Mouse (Mus musculus) forelimb bud, embryonic 11.5 days (tissue): Measurements from ENCODE around the gene Rgp1.
"Not testable (repeated sequence)": the region's sequence is repeated elsewhere in the genome, so short reads cannot be mapped to it uniquely, and the experiment has no call there.

Experiments used
- DNase-seq: peaks from one replicate; pipeline ENCODE4 v3.0.0-alpha.2; 2012; ENCODE audit warnings: low read depth, low spot score

Rgp1 gene

DNA sequence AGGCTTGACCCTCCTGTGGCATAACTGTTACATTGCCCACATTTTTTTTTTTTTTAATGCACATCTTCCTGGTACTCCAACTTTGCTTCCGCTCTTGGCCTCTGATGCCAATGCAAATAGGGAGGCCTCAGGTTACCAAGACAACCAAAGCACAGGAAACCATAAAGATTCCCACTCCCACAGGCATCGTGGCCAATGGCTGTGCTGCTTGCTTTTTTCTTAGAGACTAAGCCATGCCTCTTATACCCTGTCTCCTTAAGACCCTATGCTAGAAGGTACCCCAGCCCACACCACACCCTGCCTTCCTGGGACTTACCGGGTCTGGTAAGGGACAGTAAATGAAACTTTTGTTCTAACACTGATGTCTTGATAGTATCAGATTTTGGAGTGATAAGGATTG is 14.9 kb downstream of the Rgp1 start:
- no peak for DNase-seq

DNA sequence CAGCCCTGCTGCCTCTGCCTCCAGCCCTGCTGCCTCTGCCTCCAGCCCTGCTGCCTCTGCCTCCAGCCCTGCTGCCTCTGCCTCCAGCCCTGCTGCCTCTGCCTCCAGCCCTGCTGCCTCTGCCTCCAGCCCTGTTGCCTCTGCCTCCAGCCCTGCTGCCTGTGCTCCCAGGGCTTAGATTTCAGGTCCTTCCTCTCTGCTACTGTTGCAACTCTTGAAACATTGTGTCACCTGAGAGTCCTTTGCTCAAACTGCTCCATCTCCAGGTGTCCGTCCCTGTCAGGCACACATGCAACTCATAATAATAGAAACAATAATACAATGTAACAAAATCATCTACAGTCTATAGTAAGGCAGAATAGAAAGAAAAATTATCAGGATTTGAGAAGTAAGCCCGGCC is 18.1 kb downstream of the Rgp1 start:
- not testable (repeated sequence) for DNase-seq

DNA sequence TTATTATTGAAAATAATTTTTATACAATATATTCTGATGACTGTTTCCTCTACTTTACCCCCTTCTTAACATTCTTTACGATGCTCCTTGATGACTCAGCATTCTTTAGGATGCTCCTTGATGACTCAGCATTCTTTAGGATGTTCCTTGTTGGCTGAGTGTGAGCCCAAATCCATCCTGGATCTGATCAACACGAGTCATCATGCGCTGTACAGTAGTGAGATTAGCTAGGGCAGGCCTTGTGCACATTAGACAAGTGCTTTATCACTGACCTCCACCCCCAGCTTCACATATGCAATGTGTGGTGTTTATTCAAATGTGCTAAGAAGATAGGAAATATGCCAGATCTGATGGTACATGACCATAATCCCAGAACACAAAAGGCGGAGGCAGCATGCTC is 19.7 kb downstream of the Rgp1 start:
- DNase-seq: no peak

DNA sequence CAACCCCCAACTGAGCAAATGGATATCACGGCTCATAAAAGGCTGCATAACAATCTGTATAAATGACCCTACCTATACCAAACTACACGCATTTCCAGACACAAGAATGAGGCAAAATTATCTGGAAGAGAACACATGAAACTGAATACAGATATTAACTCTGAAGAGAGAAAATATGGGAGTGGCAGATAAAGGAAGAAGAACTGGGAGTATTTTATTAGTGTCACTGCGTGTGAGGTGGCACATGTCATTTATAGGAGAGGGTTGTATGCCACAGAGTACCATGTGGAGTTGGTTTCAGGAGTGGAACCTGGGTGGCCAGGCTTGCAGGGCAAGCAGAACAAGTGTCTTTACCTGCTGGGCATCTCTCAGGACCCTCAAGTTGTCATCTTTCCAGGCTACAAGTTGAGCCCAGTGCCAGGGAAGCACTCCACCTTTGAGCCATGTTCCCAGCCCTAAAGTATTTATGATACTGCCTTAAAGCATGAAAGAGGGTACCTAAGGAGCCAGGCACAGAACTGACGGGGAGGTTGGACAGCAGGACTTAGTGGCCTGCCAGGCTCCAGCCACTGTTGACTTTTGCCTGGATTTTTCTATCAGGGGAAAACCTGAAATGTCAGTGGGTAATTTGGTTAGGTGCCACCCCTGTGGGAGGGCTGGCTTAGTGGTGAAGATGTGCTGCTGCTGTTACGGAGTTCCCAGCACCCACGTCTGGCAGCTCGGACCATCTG is 20.3 kb downstream of the Rgp1 start:
- no peak for DNase-seq

DNA sequence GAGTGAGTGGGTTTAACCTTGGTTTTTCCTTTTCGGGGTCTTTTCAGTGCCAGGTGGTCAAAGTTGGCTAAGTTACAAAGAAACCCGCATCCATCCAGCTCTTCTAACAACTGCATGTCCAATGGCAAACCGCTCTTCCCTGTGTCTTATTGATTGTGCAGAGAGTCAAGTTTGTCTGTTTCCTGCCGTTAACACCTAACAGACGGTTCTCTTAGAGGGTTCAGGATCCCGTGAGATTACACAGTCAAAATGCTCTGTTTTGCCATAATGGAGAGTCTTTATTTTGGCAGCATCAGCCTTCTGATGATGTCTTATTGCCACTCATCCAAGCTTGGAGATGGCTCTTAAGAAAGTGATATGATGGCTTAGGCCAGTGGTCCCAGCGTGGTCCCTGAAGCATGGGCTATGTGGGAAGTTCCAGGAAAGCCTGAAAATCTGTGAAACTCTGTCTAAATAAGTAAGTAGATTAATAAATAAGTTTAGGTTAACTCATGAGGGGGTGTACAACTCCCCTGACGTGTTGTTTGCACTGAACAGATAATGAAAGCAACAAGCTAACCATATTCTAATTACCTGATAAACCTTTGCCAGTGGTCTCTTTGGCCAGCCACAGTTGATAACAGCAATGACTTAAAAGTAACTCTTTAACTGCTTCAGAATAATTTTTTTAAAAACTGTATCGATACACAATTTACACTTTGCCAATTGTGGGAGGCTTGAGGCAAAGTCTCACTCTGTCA is 21.9 kb downstream of the Rgp1 start:
- DNase-seq: no peak

DNA sequence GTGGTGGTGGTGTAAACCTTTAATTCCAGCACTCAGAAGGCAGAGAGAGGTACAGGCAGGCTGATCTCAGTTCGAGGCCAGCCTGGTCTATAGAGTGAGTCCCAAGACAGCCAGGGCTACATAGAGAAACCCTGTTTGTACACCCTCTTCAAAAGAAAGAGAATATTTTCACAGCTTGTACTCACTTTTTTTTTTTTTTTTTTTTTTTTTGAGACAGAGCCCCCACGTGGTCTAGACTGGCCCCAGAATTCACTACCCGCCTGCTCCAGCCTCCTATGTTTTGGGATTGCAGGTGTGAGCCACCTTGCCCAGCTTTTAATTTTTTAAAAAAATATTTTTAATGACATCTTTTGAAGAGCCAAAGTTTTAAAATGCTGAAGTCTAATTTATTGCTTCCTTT is 25.6 kb downstream of the Rgp1 start:
- DNase-seq: no peak

DNA sequence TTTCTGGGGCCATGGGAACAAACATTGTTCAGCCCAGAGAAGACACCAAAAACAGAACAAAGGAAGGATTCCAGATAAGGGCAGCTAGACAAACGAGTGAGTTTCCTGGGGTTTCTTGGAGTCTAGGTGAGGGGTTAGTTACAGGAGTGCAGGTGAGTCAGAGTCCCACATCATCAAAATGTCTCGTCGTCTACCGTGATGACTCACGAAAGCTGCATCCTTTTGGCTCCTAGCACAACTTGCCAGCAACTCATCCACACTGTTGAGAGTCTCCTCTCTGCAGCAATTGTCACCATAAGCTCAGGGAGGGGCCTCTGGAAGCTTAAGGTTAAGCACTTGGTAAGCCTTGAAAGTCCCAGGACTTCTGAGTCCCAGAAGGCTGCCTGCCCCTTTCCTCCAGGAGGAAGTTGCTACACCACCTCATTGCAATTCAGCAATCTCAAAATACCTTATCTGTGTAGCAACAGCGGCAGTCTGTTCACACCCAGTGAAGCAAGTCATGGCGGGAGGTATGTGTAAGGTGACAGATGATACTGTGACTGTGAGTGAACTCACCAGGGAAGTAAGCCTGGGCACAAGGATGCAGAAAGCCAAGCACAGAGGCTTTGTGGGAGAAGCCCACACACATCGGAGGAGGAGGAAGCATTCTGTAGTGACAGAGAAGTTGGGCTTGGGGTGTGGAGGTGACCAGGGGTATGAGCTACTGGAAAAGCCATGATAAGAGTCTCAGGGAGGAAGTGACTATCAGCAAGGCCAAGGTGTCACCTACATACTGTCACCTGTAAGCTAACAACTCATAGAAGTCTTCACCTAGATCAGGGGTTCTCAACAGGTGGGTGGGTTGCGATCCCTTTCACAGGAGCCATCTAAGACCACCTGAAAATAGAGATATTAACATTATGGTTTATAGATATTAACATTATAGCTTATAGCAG is 26.5 kb downstream of the Rgp1 start:
- DNase-seq: no peak

DNA sequence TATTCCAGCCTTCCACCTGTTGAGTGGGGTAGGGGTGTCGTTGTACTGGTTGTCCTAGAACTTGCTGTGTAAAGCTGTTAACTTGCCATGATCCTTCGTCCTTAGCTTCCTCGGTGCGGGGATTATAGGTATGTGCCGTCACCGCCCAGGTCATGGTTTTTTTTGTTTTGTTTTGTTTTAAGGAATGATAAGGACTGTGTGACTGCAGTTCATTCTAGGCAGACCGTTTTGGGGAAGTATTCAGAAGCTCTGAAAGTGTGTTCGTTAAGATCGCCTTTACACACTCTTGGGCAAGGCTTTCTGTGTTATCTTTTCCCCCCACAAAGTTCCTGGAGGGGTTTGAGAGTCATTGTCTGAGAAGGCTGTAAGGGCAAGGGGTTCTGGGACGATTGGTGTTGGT is 34.0 kb downstream of the Rgp1 start:
- no peak for DNase-seq

DNA sequence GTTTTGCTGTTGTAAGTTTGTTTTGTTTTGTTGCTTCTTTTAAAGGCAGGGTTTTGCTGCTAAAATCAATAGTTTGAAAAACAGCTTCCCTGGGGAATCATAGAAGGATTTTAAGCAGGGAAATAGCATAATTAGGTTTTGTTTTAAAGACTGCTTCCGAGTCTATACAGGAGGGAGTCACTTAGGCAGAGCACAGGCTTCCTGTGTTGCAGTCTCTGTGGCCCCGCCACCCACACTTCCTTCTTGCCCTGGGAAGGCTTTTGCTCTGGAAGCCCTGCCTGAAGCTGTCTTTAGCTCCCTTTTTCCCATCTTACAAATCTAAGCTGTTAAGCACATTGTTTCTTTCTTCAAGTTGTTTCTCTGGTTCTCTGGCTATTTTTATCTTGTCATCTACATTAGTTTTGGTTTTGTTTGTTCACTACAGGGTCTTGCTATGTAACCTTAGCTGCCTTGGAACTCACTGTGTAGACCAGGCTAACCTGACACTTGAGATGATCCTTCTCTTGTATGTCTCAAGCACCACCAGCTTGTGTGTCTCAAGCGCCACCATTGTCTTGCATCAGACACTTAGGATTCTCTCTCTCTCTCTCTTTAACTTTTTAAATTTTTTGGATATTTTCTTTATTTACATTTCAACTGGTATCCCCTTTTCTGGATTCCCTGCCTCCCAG is 34.7 kb downstream of the Rgp1 start:
- DNase-seq: no peak

DNA sequence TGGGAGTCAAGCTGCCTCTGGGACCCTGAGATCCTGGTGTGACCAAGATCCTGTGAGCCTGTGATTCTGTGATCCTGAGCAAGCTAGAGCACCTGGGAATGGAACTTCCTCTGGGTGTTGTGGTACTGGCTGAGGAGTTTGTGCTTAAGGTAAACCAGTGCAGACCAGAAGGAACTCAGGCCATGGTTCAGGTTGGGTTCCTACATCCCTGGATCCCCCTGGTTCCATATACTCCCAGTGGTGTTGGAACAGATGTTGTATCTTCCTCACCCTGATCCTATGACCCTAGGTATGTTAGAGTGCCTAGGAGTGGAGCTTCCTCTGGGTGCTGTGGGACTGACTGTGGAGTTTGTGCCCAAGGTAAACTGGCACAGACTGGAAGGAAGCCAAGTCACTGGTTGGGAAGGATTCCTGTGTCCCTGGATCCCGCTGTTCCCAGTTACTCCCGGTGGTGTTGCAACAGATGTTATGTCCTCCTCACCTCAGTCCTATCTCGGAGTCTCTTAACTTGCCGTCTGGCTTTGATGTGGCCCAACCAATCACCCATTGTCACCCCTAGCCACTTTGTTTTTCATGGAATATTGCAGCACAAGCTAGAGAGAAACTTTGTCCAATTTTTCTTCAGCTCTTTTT is 41.7 kb downstream of the Rgp1 start:
- DNase-seq: no peak

DNA sequence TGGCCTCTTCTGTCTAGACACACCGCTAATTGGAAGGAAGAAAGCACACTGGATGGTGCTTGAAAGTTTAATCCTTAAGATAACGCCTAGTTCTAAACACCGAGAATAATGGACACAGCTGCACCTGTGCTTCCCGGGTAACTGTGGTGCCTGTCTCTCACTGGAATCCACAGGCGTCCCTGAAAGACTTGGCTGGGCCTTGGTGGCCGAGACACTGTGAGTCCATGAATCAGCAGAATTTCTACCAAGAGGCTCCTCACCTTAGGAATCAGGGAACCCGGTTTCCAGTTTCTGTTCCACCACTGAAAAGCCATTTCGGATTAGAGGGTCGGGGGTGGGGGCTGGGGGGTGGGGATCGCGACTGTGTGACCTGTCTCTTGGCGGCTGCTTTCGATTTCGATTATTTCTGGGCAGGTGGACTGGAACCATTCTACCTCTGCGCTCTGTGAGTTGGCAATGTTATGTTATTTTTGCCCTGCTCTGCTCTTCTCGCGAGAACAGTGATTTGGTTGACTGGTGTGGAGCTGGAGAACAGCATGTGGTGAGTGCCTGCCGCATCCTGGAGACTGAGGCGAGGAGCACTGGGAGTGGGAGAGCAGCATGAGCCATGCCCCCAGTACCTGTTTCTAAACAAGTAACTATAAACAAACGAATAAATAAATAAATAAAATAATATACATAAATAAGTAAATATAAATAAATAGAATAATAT is 50.7 kb downstream of the Rgp1 start:
- DNase-seq: no peak

DNA sequence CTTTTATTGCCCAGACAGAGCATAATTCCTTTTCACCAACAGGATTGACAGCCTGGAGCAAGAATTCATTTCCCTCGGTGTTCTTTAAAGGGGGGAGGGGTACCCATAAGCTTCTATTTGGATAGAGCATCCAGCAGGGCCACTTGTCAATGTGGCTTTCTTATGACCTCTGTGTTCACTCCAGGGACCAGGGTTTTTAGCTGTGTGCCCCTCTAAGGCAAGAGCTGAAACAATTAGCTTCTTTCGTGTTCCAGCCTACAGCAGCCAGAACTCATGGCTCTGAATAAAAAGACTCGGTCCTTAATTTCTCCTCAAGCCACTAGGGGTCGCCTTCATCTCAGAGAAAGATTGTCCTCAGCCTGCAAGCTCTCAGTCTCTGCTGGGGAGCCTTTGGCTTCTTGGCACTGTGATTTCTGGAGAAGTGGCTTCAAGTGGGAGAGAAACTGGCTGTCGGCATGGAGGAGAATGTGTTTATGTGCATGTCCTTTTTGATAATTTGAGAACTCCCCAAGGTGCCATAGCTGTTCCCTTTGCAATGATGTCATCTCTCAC is 51.6 kb downstream of the Rgp1 start:
- peak; percentile 88 for DNase-seq

DNA sequence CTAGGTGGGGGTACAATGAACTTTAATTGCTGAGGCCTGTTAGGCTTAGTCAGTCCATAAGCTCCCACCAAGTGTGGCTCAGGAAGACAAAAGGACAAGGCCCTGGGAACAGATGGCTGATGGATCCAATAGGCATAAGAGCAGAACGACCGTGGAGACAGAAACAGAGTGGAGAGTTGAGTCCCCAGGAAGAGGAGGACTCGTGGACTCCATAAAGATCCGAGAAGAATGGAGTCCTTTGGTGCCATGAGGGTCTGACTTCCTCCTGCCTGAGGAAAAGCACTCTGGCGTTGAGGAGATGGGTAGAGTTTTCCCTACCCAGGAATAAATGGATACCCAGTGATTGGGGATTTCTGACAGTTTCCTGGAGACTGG is 52.1 kb downstream of the Rgp1 start:
- DNase-seq: peak; percentile 10

DNA sequence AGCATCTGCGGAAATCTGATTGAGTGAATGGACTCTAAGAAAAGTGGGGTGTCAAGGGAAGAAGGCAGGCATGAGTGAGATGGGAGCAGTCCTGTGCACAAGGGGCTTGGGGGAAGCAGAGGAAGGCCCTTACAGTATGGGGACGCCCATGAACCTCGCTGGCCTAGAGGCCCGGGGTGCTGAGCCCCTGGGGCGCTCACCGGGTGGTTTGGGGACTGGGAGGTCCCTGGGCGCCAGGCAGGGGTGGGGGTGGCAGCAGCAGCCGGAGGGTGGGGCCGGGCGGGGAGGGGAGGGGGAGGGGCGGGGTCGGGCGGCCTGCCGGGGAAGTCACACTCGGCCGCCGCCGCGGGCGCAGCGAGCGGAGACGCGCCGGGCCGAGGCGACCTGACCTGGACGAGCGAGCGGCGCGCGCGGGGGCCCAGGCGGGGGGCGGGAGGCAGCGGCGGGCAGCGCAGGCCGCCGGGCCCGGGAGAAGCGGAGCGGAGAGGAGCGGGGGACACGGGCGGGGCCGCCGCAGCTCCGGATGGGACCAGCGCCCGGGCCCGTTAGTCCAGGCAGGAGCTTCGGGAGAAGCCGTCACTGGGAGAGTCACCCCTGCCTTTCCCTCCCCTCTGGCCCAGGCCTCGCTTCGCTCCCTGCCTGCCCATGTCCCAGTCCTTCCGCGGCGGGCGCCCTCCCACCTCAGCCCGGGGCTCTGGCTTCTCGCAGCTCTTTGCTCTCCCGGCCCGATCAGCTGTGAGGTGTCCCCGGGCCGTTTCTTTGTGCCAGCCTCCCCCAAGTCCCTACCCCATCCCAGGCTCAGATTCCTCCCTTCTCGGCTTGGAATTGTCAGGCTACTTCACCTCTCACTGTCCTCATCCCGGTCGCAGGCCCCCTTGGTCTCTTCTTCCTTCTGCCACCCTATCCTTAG is 52.8 kb downstream of the Rgp1 start, which contains the start of gene Npr2:
Gene Npr2, plus strand, starts transcription at position 890 of the 910 bp plus-strand sequence.
- peak; percentile 13 for DNase-seq

DNA sequence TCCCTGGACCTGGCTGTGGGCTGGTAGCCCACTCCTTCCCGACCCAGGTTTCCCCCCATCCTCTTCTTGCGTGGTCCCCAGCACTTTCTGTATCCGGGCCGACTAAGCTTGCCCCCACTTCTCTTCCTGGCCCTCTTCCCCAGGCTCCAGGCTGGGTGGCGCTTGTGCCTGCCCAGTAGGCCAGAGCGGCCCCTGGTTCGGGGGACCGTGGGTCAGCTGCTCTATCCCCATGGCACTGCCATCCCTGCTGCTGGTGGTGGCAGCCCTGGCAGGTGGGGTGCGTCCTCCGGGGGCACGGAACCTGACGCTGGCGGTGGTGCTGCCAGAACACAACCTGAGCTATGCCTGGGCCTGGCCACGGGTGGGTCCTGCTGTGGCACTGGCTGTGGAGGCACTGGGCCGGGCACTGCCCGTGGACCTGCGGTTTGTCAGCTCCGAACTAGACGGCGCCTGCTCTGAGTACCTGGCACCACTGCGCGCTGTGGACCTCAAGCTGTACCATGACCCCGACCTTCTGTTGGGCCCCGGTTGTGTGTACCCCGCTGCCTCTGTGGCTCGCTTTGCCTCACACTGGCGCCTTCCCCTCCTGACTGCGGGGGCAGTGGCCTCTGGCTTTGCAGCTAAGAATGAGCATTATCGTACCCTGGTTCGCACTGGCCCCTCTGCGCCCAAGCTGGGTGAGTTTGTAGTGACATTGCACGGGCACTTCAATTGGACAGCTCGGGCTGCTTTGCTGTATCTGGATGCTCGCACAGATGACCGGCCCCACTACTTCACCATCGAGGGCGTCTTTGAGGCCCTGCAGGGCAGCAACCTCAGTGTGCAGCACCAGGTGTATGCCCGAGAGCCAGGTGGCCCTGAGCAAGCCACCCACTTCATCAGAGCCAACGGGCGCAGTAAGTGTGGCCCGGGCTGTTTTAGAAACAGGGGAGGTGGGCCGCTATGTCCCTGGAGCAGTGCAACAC is 53.7 kb downstream of the Rgp1 start:
- no peak for DNase-seq

DNA sequence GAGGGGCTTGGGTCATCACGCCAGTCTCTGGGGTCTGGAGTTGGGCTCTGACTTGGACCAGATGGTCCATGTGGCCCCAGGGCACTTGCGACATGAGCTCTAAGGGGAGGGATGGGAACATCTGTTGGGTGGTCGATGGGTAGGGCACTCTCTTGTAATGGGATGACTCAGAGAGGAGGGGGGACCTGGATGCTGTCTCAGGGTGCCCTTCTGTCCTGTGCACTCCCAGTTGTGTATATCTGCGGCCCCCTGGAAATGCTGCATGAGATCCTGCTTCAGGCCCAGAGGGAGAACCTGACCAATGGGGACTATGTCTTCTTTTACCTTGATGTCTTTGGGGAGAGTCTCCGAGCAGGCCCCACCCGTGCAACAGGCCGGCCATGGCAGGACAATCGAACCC is 54.8 kb downstream of the Rgp1 start:
- DNase-seq: no peak

DNA sequence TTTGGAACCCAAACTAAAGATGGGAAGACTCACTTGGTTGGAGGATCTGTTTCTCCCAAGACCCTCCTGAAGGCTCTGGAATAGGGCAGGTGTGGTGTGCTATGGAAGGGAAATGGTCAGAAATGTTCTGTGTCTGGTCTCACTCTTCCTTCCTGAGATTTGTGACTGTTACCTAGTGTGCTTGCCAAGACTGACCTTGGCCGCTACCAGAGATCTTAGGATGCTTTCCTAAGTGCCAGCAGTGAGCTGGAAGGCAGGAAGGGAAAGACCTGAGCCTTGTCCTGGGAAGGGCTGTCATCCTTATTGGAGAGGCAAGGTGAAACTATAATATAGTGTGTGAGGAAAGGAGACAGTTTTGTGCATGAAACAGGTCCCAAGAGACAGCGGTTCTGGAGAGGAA is 55.2 kb downstream of the Rgp1 start:
- DNase-seq: no peak
